Mouse (Mus musculus) stomach, adult 2 months (tissue): ENCODE measurements around the gene Zfp974. TPM values are rescaled to one million over a fixed set of nuclear protein-coding genes. Genes with fewer than 3 reads are reported as not detected.

ENCODE experiments used
- polyA plus RNA-seq: library from polyadenylated mRNA; depleted of rRNA; stranded (reverse); fragments of >200 nt; gene quantifications from 2 replicates; pipeline ENCODE4 v1.2.3, GENCODE M21; 2012; rRNA removed

Zfp974 gene
- 0.01 and 0.31 TPM in 2 replicates for polyA plus RNA-seq

DNA sequence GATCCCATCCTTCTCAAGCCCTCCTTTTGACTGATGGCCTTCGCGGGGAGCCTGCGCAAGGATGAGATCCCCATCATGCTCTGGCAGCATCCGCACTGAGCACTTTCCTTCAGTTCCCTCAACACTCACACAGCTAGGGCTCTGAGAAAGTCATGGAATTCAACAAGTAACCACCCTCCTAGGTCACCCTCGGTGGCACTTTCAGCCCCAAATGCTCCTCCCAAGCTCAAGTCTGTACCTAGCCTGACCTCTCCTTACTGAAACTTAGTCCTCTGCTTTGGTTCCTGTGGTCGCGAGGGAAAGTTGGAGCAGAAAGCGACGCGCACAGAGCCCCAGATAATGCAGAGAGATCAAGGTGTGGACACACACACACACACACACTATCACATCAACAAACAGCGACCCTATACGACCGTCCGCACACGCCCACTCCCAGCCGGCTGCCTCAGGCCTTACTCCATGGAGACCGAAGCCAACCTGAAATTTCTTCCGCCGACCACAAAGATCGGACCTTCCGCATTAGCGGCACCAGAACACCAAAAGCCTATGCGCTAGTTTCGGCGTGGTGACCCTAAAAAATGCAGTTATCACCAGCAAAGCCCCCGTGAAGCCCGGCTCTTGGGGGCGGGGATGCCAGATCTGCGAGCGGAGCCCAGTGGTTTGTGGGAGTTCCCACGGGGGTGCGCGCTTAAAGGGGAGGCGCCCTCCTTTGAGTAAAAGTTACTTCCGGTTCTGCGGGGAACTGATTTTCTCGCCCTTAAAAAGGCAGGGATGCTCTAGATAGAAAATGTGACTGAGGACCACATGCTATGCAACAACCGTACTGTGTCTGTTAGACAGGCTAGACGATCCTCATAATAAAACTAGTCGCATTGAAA lies at the start of gene Zfp974:
TSS of gene Zfp974 (minus strand) at position 643 of the 878 bp plus-strand sequence.

Other genes starting within 250 kb of the Zfp974 start
- 0.47 TPM in 1 of 2 replicates, not detected in the other for gene Zfp607b, start 240.1 kb downstream of the Zfp974 start, polyA plus RNA-seq
- gene Zfp60, start 198.1 kb downstream of the Zfp974 start, polyA plus RNA-seq, result 0.09 and 0.19 TPM in 2 replicates
- gene Zfp626, start 122.3 kb downstream of the Zfp974 start, polyA plus RNA-seq, result 0.08 and 0.10 TPM in 2 replicates
- 0.02 and 0.05 TPM in 2 replicates for gene Zfp59, start 90.9 kb downstream of the Zfp974 start, polyA plus RNA-seq
- gene Zfp607a, start 71.9 kb downstream of the Zfp974 start, polyA plus RNA-seq, result 0.09 and 0.11 TPM in 2 replicates
- gene Zfp780b, start 49.7 kb upstream of the Zfp974 start, polyA plus RNA-seq, result 0.11 and 0.30 TPM in 2 replicates
- 0.02 and 0.08 TPM in 2 replicates for gene Zfp850, start 84.7 kb upstream of the Zfp974 start, polyA plus RNA-seq
- gene Psmc4, start 120.6 kb upstream of the Zfp974 start, polyA plus RNA-seq, result 43.1 and 46.4 TPM in 2 replicates
- 108 and 143 TPM in 2 replicates for gene Fcgbp, start 141.8 kb upstream of the Zfp974 start, polyA plus RNA-seq
- gene 9530053A07Rik, start 200.0 kb upstream of the Zfp974 start, polyA plus RNA-seq, result 0.01 and 0.03 TPM in 2 replicates
- gene Fbl, start 240.2 kb upstream of the Zfp974 start, polyA plus RNA-seq, result 13.0 and 31.1 TPM in 2 replicates